Mouse (Mus musculus) embryonic facial prominence, embryonic 15.5 days (tissue): ENCODE measurements around the gene Bach2. TPM values are rescaled to one million over a fixed set of nuclear protein-coding genes. Genes with fewer than 3 reads are reported as not detected.

Experiments
- ATAC-seq: fragments of 200-750 bp; cut with Nextera tagmentation; 2 replicates; pipeline ENCODE4 v1.8.0; 2017; ENCODE audit warnings: low read depth, moderate TSS enrichment; ENCODE audit not compliant: insufficient number of reproducible peaks, low FRiP score, low TSS enrichment
- H3K27ac ChIP-seq: fragments of 300-500 bp; sonication (generic); replicated peaks from 2 replicates; pipeline ENCODE4 v1.5.1; 2015; ENCODE audit warnings: mild to moderate bottlenecking, inconsistent platforms
- H3K27me3 ChIP-seq: fragments of 300-500 bp; sonication (generic); 2 replicates; pipeline ENCODE4 v1.6.1; 2015; ENCODE audit warnings: inconsistent platforms
- H3K36me3 ChIP-seq: fragments of 300-500 bp; sonication (generic); 2 replicates; pipeline ENCODE4 v1.6.1; 2015; ENCODE audit warnings: mild to moderate bottlenecking, inconsistent platforms
- H3K4me1 ChIP-seq: fragments of 300-500 bp; sonication (generic); 2 replicates; pipeline ENCODE4 v1.6.1; 2015; ENCODE audit warnings: inconsistent platforms
- H3K4me2 ChIP-seq: fragments of 300-500 bp; sonication (generic); replicated peaks from 2 replicates; pipeline ENCODE4 v1.6.1; 2015; ENCODE audit warnings: mild to moderate bottlenecking, inconsistent platforms
- H3K4me3 ChIP-seq: fragments of 300-500 bp; sonication (generic); replicated peaks from 2 replicates; pipeline ENCODE4 v1.5.1; 2015; ENCODE audit warnings: mild to moderate bottlenecking, inconsistent platforms
- H3K9ac ChIP-seq: fragments of 300-500 bp; sonication (generic); 2 replicates; pipeline ENCODE4 v1.6.1; 2015; ENCODE audit warnings: inconsistent platforms
- H3K9me3 ChIP-seq: fragments of 300-500 bp; sonication (generic); replicated peaks from 2 replicates; pipeline ENCODE4 v1.6.1; 2016; ENCODE audit warnings: inconsistent platforms
- WGBS: fragments of 180-500 bp; shearing (Covaris S2); methylation state at CpG from one replicate; pipeline ENCODE4 v1.1.7; 2015; 5-methylcytosine and 5-hydroxymethylcytosine counted together
- polyA plus RNA-seq: library from polyadenylated mRNA; unstranded; fragments of >200 nt; fragmentation: Nextera tagmentation; extraction: Ambion mirVana; gene quantifications from 2 replicates; pipeline ENCODE4 v1.2.1, GENCODE M21; 2015

Gene Bach2
- polyA plus RNA-seq, 1 experiment from 2014 or later = 7.2 TPM

- no peak for ATAC-seq
- H3K9me3 ChIP-seq = no peaks in the 10 kb centered on the region
- no peak overlapping the region for H3K9ac ChIP-seq
- no peaks in the 10 kb centered on the region for H3K36me3 ChIP-seq
- H3K4me1 ChIP-seq = peaks cover 29% of the 10 kb centered on the region
- WGBS = 69% methylated on average over 16 of the region's 16 CpGs
- H3K4me2 ChIP-seq = no peak overlapping the region
- no peak overlapping the region for H3K27ac ChIP-seq
- H3K27me3 ChIP-seq = no peaks in the 10 kb centered on the region
- no peak overlapping the region for H3K4me3 ChIP-seq
Measured at GRCm38 (mm10) chr4:32479801-32480700, 241.4 kb downstream of the Bach2 start.

- 16% methylated on average over 18 of the region's 18 CpGs for WGBS
- Histone ChIP-seq H3K36me3 (no peaks in the 10 kb centered on the region), H3K4me3 (no peak overlapping the region), H3K9ac (no peak overlapping the region), H3K27me3 (no peaks in the 10 kb centered on the region), H3K27ac (no peak overlapping the region), H3K9me3 (no peaks in the 10 kb centered on the region), H3K4me1 (peaks cover 37% of the 10 kb centered on the region), H3K4me2 (peak overlapping the region; percentile 21; the same call in 1 of the 2 replicates)
- ATAC-seq = no peak
Measured at GRCm38 (mm10) chr4:32481366-32482055, 242.9 kb downstream of the Bach2 start.

GRCm38 (mm10) chr4:32482138-32482537 is 243.5 kb downstream of the Bach2 start:
- Histone ChIP-seq H3K4me1 (peaks cover 43% of the 10 kb centered on the region), H3K9ac (no peak overlapping the region), H3K27ac (no peak overlapping the region), H3K36me3 (no peaks in the 10 kb centered on the region), H3K4me3 (no peak overlapping the region), H3K4me2 (no peak overlapping the region), H3K9me3 (no peaks in the 10 kb centered on the region), H3K27me3 (no peaks in the 10 kb centered on the region)
- ATAC-seq = no peak
- WGBS = 60% methylated on average over 8 of the region's 8 CpGs

GRCm38 (mm10) chr4:32482936-32483335 is 244.3 kb downstream of the Bach2 start:
- H3K4me1 ChIP-seq = peaks cover 49% of the 10 kb centered on the region
- H3K9me3 ChIP-seq = no peaks in the 10 kb centered on the region
- no peak overlapping the region for H3K4me2 ChIP-seq
- no peaks in the 10 kb centered on the region for H3K27me3 ChIP-seq
- no peak for ATAC-seq
- H3K36me3 ChIP-seq = no peaks in the 10 kb centered on the region
- 10% methylated on average over 8 of the region's 8 CpGs for WGBS
- no peak overlapping the region for H3K4me3 ChIP-seq
- H3K27ac ChIP-seq = no peak overlapping the region
- no peak overlapping the region for H3K9ac ChIP-seq

- Histone ChIP-seq H3K27me3 (no peaks in the 10 kb centered on the region), H3K4me3 (no peak overlapping the region), H3K36me3 (no peaks in the 10 kb centered on the region), H3K4me2 (no peak overlapping the region), H3K4me1 (peaks cover 42% of the 10 kb centered on the region), H3K9ac (no peak overlapping the region), H3K27ac (no peak overlapping the region), H3K9me3 (no peaks in the 10 kb centered on the region)
- no peak for ATAC-seq
- WGBS = 31% methylated on average over 5 of the region's 5 CpGs
Measured at GRCm38 (mm10) chr4:32485848-32486247, 247.2 kb downstream of the Bach2 start.

- Histone ChIP-seq H3K36me3 (no peaks in the 10 kb centered on the region), H3K4me3 (peak overlapping the region; percentile 5; the same call in 1 of the 2 replicates), H3K9me3 (no peaks in the 10 kb centered on the region), H3K27ac (peak overlapping the region; percentile 17; the same call in 1 of the 2 replicates), H3K9ac (no peak overlapping the region), H3K27me3 (no peaks in the 10 kb centered on the region), H3K4me2 (peak overlapping the region; percentile 43), H3K4me1 (peaks cover 33% of the 10 kb centered on the region)
- peak; percentile 48; the same call in 1 of the 2 replicates for ATAC-seq
- WGBS = 47% methylated on average over 17 of the region's 17 CpGs
Measured at GRCm38 (mm10) chr4:32486654-32487398, 248.2 kb downstream of the Bach2 start.

- WGBS = 84% methylated on average over 1 of the region's 1 CpGs
- no peaks in the 10 kb centered on the region for H3K27me3 ChIP-seq
- no peak overlapping the region for H3K4me2 ChIP-seq
- ATAC-seq = no peak
- H3K9ac ChIP-seq = no peak overlapping the region
- no peaks in the 10 kb centered on the region for H3K36me3 ChIP-seq
- no peak overlapping the region for H3K27ac ChIP-seq
- no peak overlapping the region for H3K4me3 ChIP-seq
- peaks cover 19% of the 10 kb centered on the region for H3K4me1 ChIP-seq
- no peaks in the 10 kb centered on the region for H3K9me3 ChIP-seq
Measured at GRCm38 (mm10) chr4:32489186-32489585, 250.6 kb downstream of the Bach2 start.

- H3K9ac ChIP-seq = no peak overlapping the region
- peaks cover 14% of the 10 kb centered on the region for H3K4me1 ChIP-seq
- H3K4me2 ChIP-seq = no peak overlapping the region
- H3K27me3 ChIP-seq = no peaks in the 10 kb centered on the region
- H3K9me3 ChIP-seq = no peaks in the 10 kb centered on the region
- H3K4me3 ChIP-seq = no peak overlapping the region
- ATAC-seq = no peak
- no peaks in the 10 kb centered on the region for H3K36me3 ChIP-seq
- no peak overlapping the region for H3K27ac ChIP-seq
- WGBS = 73% methylated on average over 8 of the region's 8 CpGs
Measured at GRCm38 (mm10) chr4:32491176-32491575, 252.6 kb downstream of the Bach2 start.

- Histone ChIP-seq H3K9me3 (no peaks in the 10 kb centered on the region), H3K36me3 (no peaks in the 10 kb centered on the region), H3K4me2 (no peak overlapping the region), H3K27ac (no peak overlapping the region), H3K4me1 (no peaks in the 10 kb centered on the region), H3K27me3 (no peaks in the 10 kb centered on the region), H3K9ac (no peak overlapping the region), H3K4me3 (no peak overlapping the region)
- 81% methylated on average over 7 of the region's 7 CpGs for WGBS
- no peak for ATAC-seq
Measured at GRCm38 (mm10) chr4:32492834-32493233, 254.2 kb downstream of the Bach2 start.

GRCm38 (mm10) chr4:32501780-32502179 is 263.2 kb downstream of the Bach2 start:
- 89% methylated on average over 8 of the region's 8 CpGs for WGBS
- H3K4me2 ChIP-seq = no peak overlapping the region
- no peak for ATAC-seq
- no peak overlapping the region for H3K9ac ChIP-seq
- H3K27me3 ChIP-seq = no peaks in the 10 kb centered on the region
- no peaks in the 10 kb centered on the region for H3K4me1 ChIP-seq
- no peaks in the 10 kb centered on the region for H3K36me3 ChIP-seq
- no peak overlapping the region for H3K27ac ChIP-seq
- H3K9me3 ChIP-seq = no peaks in the 10 kb centered on the region
- no peak overlapping the region for H3K4me3 ChIP-seq

- H3K27me3 ChIP-seq = no peaks in the 10 kb centered on the region
- H3K9me3 ChIP-seq = no peaks in the 10 kb centered on the region
- 90% methylated on average over 4 of the region's 4 CpGs for WGBS
- no peak overlapping the region for H3K27ac ChIP-seq
- H3K4me1 ChIP-seq = no peaks in the 10 kb centered on the region
- H3K9ac ChIP-seq = no peak overlapping the region
- ATAC-seq = no peak
- no peaks in the 10 kb centered on the region for H3K36me3 ChIP-seq
- H3K4me3 ChIP-seq = no peak overlapping the region
- no peak overlapping the region for H3K4me2 ChIP-seq
Measured at GRCm38 (mm10) chr4:32502181-32502580, 263.6 kb downstream of the Bach2 start.
